Mouse (Mus musculus) embryonic stem cell, embryonic (primary cell): Measurements from ENCODE around the gene Hoxd9.

Experiments used
- CTCF ChIA-PET, 4 experiments: fragments of 300-600 bp in 2 of 4; fragments of 350-600 bp in 2 of 4; sonication (Branson Sonifier 250); formaldehyde crosslinking; loops; one replicate each; lab custom pipeline; 2022; ENCODE audit warnings: inconsistent platforms in 2 of 4; lab: Charles Lee
- POLR2A ChIA-PET, 4 experiments: fragments of 300-600 bp in 2 of 4; fragments of 350-600 bp in 2 of 4; sonication (Branson Sonifier 250); formaldehyde crosslinking; loops; one replicate each; lab custom pipeline; 2022; ENCODE audit warnings: antibody characterized with exemption in 4 of 4, inconsistent platforms in 1 of 4; lab: Charles Lee

The Hoxd9 gene

DNA sequence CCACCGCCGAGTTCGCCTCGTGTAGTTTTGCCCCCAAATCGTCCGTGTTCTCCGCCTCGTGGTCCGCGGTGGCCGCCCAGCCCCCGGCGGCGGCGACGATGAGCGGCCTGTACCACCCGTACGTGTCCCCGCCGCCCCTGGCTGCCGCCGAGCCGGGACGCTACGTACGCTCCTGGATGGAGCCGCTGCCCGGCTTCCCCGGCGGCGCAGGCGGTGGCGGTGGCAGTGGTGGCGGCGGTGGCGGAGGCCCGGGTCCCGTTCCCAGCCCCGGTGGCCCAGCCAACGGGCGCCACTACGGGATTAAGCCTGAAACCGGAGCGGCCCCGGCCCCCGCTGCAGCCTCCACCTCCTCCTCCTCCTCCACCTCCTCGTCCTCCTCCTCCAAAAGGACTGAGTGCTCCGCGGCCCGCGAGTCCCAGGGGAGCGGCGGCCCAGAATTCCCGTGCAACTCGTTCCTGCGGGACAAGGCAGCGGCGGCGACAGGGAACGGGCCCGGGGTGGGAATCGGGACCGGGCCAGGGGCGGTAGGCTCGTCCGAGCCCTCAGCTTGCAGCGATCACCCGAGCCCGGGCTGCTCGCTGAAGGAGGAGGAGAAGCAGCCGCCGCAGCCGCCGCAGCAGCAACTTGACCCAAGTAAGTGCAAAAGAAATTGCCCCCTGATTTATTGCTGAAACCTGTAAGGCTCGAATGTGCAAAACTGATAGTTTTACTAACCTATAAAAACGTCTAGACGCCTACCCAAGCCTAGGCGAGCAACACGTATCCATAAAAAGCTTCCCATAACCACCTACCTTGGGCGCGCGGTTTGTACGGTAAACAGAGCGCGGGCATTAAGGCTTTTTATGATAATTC lies 900 bp downstream of the Hoxd9 start:
- POLR2A ChIA-PET = no interaction called here
- CTCF ChIA-PET = no interaction called here

GRCm38 (mm10) chr2:74699053-74699430 lies 1.5 kb downstream of the Hoxd9 start:
- CTCF ChIA-PET = no interaction called here
- POLR2A ChIA-PET = no interaction called here

DNA sequence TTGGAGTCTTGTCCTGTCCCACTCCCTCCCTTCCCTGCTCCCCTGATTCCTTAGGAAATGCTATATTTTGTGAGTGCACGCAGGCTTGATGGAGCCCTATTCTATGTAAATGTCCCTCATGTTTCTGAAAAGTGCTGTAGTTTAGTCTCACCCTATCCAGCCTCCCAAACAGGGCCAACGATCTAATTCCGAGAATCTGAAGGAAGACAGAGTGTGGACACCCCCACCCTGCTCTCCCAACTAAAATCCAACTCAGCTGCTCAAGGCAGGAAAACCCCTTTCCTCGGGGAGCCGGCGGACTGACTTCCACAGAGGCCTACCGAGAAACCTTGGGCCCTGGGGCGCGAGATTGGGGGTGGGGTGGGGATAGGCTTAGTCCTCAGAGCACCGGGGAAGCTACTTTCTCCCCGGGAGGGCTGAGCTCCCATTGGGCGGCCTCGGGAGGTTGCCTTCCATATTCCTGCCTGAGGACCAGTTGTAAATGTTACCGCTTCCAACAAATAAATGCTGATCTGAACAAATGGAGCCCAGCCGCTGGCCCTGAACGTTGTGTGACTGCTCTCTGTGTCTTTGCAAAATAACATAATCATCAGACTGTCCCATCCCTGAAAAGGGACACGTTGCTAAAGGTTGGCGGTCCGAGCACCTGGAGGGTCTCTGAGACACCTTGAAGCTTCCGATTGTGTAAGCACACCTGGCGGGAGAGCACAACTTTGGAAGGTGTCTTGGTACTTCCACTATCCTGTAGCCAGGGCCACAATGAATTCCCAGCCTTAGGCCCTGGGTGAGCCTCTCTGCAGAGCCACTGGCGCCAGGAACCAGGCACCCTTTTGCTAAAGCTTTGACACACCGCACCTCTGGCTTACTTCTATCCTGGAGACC lies 2.4 kb downstream of the Hoxd9 start:
- ChIA-PET POLR2A (interaction anchor here in 1 of 4 experiments (1.0 to 1.5 kb wide), 3 partner anchors 10 to 18 kb away, joined by 4 to 7 read pairs (median 5); no protein-coding TSS in a partner anchor), CTCF (interaction anchor here in 3 of 4 experiments (0.5 to 1.6 kb wide), 5 partner anchors 9 to 616 kb away, joined by 3 to 6 read pairs (median 6); partner anchors contain the start of gene Hoxd10 (in 1 of the 3))

- ChIA-PET POLR2A (interaction anchor here in 1 of 4 experiments (0.9 to 1.5 kb wide), 4 partner anchors 9 to 19 kb away, joined by 3 to 7 read pairs (median 4); partner anchors contain the start of gene Hoxd10), CTCF (interaction anchor here in 3 of 4 experiments (0.5 to 2.0 kb wide), 8 partner anchors 9 to 889 kb away, joined by 3 to 8 read pairs (median 4); partner anchors contain the start of genes Hoxd10 (in 1 of the 3), Hoxd3 (in 1 of the 3) and Hoxd4 (in 1 of the 3))
Measured at GRCm38 (mm10) chr2:74700546-74701112, 3.1 kb downstream of the Hoxd9 start.

DNA sequence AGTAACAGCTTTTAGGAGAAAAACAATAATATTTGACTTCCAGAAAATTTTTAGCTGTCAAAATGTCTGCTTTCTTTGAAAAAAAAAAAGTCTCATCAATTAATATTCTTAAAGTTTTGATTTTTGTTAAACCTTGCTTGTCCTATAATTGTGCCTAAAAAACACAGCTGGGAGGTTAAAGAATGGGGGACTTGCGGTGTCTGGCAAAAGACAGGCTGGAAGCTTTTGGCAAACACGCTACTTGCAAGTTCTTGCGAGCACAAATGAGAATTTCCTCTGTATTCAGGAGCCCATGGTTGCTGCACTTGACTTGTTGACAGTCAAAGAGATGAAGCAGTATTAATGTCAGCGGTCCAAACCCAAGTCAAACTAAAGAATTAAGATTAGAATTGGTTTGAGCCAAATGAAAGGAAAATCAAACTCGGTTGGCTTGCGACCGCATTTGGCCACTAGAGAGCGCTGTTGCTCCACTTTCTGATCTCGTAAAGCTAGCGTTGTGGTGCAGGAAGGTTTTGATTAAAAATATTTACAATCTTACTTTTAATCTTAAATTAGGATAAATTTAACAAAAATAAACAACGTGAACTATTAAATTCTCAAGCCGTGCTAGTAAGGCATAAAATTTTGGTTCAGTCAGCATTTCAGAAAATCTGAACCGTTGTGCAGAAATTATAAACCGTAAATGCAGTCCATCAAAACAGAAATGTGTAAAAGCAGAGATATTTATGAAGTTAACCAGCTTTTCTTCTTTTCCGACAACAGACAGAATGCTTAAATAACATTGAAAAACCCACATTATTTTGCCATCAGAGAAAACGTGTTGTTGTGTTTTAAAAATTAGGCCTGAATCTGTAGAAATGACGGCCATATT lies 4.7 kb downstream of the Hoxd9 start:
- POLR2A ChIA-PET = interaction anchor here (0.5 to 1.3 kb wide), 6 partner anchors 11 to 628 kb away, joined by 3 to 4 read pairs (median 3); no protein-coding TSS in a partner anchor

DNA sequence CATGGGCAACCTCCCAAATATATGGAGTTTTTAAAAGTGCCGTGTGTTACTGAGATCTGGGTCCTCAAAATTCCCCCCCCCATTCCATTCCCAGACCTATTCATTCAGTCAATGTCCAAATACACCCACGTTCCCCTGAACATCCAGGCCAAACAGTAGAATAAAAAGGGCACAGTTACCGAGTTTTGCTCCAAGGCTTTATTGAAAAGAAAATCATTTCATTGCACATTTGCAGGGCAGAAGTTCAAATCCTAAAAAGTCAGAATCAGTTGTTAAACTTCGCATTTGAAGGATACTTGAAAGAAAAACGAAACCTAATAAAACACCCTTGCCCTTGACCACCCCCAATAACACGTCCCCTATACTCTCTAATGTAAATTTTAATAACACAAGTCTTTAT lies 5.3 kb downstream of the Hoxd9 start:
- CTCF ChIA-PET = interaction anchor here (0.5 to 2.0 kb wide), 25 partner anchors 7 to 900 kb away, joined by 3 to 21 read pairs (median 3); partner anchors contain the start of genes Hoxd10 (in 1 of the 4), Hoxd3 (in 1 of the 4) and Hoxd4 (in 1 of the 4)
- POLR2A ChIA-PET = interaction anchor here in 2 of 4 experiments (1.2 to 1.3 kb wide), 3 partner anchors 12 to 180 kb away, joined by 3 to 4 read pairs (median 3); no protein-coding TSS in a partner anchor

More for the DNA sequence above, 4.7 kb downstream of the Hoxd9 start:
- CTCF ChIA-PET = interaction anchor here (0.5 to 2.0 kb wide), 27 partner anchors 9 to 901 kb away, joined by 3 to 21 read pairs (median 3); partner anchors contain the start of genes Hoxd10 (in 1 of the 4), Hoxd3 (in 1 of the 4) and Hoxd4 (in 1 of the 4)

- POLR2A ChIA-PET = no interaction called here
- CTCF ChIA-PET = interaction anchor here in 2 of 4 experiments (0.5 to 1.4 kb wide), 5 partner anchors 8 to 800 kb away, joined by 4 to 8 read pairs (median 7); no protein-coding TSS in a partner anchor
Measured at GRCm38 (mm10) chr2:74703317-74703716, 5.8 kb downstream of the Hoxd9 start.

DNA sequence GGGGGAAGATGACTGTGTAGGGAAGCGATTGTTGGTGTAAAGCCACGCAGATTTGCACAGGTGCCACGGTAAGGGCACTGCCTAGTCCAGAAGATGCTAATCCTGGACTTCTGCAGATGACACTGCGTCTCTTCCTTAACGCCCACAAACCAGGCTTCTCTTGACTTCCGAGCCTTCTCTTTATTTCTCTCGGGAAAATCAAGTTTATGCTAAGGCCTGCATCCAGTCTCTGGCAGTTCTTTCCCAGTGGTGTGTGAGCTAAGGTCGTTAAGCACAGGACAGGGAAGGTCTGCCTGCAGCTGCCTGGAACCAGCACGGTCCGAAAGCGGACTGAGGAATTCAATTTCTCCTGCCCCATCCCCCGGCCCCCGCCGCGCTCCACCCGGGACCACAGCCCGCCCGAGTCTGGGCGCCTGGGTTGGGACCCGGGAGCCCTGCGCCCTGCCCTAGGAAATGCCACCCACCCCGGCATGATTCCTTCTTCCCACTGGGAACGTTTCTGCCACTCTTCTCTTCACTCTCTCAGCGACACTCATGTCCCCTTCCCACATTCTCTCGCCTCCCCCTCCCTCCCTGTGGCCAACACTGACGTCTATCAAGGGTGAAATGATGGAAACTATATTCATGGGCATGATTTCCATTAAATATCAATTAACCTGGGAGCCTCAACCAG lies 6.3 kb downstream of the Hoxd9 start:
- CTCF ChIA-PET = interaction anchor here in 3 of 4 experiments (0.5 to 1.2 kb wide), 6 partner anchors 8 to 1303 kb away, joined by 3 to 8 read pairs (median 5); no protein-coding TSS in a partner anchor
- POLR2A ChIA-PET = interaction anchor here in 1 of 4 experiments (0.6 to 0.7 kb wide), 2 partner anchors 15 to 227 kb away, joined by 3 to 4 read pairs; no protein-coding TSS in a partner anchor

DNA sequence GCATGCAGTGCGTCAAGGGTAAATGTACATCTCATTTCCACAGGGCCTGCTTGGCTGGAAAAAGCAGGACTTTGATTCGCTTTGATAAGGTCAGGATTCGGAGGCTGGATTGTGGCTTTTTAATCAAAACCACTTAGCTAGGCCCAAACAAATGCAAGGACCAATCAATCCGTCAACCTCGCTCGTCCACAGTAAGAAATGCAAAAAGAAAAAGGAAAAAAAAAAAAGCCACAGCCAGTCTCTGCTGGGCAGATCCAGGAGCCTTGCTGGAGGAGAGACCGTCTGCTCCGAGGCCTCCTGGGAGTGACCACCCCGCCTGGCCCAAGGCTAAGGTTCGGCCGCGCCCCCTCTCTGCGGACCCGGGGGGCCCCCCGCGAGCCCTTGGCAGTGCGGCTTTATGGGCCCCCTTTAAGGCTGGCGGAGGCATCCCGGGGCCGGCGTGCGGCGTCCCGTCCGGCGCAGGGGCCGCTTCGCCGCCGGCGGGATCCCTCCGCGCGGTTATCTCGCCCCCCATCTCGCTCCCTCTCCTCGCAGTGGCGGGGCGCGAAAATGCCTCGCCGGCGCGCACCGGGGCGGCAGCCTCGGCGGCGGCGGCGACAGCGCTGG lies 7.0 kb downstream of the Hoxd9 start, which contains the start of gene Hoxd8:
Hoxd8 (plus strand) TSS at position 223 of the 606 bp plus-strand sequence.
- ChIA-PET POLR2A (interaction anchor here in 1 of 4 experiments (0.6 to 0.7 kb wide), 2 partner anchors 14 to 226 kb away, joined by 3 to 4 read pairs; no protein-coding TSS in a partner anchor), CTCF (interaction anchor here in 3 of 4 experiments (0.5 to 1.2 kb wide), 4 partner anchors 446 to 1302 kb away, joined by 3 to 8 read pairs (median 5); no protein-coding TSS in a partner anchor)

DNA sequence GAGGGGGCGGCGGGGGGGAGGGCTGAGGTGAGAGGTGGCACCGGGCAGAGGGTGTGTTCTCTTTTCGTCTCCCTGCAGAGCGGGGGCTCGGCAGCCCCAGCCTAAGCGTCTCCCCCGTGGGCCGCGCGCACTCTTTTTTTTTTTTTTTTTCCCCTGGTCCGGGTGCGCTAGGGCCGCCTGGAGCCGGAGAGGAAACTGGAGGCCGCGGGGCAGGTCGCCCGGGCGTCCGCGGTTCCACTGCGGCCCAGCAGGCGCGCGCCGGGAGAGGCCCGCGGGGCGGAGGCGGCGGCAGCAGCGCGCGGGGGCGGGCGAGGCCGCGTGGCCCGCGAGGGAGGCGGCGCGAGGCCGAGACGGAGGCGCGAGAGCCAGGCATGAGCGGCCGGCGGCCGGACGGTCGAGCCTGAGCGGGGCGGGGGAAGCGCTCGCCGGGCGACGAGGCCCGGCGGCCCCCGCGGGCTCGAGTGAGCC lies 7.5 kb downstream of the Hoxd9 start:
- POLR2A ChIA-PET = interaction anchor here in 1 of 4 experiments (0.8 to 1.5 kb wide), 2 partner anchors 15 to 24 kb away, joined by 3 to 5 read pairs; no protein-coding TSS in a partner anchor
- CTCF ChIA-PET = interaction anchor here in 2 of 4 experiments (0.6 to 1.5 kb wide), 3 partner anchors 23 to 446 kb away, joined by 3 to 5 read pairs (median 4); no protein-coding TSS in a partner anchor

GRCm38 (mm10) chr2:74705467-74706089 lies 8.1 kb downstream of the Hoxd9 start:
- CTCF ChIA-PET = interaction anchor here in 2 of 4 experiments (0.6 to 1.5 kb wide), 5 partner anchors 14 to 445 kb away, joined by 3 to 6 read pairs (median 4); no protein-coding TSS in a partner anchor
- POLR2A ChIA-PET = interaction anchor here in 3 of 4 experiments (0.5 to 1.9 kb wide), 11 partner anchors 8 to 437 kb away, joined by 3 to 9 read pairs (median 4); partner anchors contain the start of gene Hoxd9 (in 1 of the 3)

- CTCF ChIA-PET = interaction anchor here (0.5 to 1.5 kb wide), 11 partner anchors 15 to 1281 kb away, joined by 3 to 19 read pairs (median 5); no protein-coding TSS in a partner anchor
- POLR2A ChIA-PET = interaction anchor here in 3 of 4 experiments (0.6 to 1.9 kb wide), 13 partner anchors 9 to 1094 kb away, joined by 3 to 8 read pairs (median 4); partner anchors contain the start of gene Hoxd9 (in 1 of the 3)
Measured at GRCm38 (mm10) chr2:74706393-74706960, 8.9 kb downstream of the Hoxd9 start.

DNA sequence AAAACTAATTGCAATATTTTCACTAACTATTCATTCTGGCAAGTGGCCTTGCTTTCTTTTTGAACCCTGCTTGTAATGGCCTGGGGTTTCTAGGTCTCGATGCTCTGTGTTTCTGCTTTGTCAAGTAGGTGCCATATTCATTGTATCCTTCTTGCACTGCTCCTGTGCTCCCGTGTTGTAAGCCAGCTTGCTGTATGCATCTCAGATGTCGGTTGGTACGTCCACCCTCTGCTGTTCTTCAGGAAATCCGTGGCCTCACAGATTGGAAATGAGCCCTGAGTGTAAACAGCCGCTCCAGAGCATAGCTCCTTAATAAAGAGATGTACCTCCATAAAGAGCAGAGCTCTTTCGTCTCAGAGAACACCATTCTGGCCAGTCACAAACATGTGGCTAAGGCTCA lies 10.1 kb downstream of the Hoxd9 start:
- ChIA-PET POLR2A (no interaction called here), CTCF (interaction anchor here in 1 of 4 experiments (0.6 kb wide), 1 partner anchor 46 kb away, joined by 8 read pairs; no protein-coding TSS in a partner anchor)

GRCm38 (mm10) chr2:74708676-74709075 lies 11.1 kb downstream of the Hoxd9 start:
- POLR2A ChIA-PET = no interaction called here
- CTCF ChIA-PET = no interaction called here
